Mouse (Mus musculus) Muller cell, postnatal 12 days (primary cell): ENCODE measurements around the gene Gm26566.

ENCODE experiments used
- DNase-seq: peaks from one replicate; pipeline ENCODE4 v3.0.0-alpha.2; 2015; ENCODE audit errors: inconsistent ontology term

The Gm26566 gene

DNA sequence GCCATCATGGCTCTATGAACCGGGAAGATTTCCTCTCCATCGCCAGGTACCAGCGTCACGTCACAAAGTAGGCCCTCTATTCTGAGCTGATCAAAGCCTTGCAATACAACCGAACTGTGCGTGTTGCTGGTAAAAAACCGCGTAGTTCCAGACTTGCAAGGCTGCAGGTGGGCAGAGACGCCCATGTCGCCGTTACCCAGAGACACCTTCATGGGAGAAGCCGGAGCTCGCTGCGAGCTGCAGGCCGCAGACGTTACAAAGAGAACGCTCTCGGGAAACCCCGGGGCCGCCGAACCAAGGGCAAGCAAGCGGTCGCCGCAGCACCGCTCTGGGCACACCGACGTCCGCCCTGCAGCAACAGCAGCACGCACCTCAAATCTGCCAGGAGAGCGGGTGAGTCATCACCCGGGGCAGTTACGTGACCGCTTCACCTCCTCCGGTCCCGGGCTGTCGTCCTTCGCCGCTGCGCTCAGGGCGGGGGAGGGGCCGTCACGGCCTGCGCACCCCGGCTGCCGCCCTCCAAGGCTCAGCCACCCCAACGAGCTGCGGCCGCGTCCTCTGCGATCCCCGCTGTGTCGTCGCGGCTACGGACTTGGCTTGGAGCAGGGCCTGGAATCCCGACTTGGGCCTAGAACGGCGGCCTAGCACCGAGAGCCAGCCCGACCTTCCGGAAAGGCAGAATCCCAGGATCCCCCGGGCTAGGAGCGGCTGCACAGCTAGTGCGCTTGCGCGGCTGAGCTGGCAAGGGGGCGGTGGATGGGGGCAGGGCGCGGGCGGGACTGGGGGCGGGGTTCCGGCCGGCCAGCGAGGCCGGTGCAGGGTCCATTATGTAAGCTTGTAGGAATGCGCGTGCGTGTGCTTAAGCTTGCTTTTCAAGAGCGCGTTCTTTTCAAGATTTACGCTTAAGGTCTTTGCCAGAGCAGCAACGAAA is at the start of gene Gm26566, which contains the start of gene Klhl9:
Gene Gm26566 (plus strand): TSS at position 15 of the 931 bp plus-strand sequence.
Gene Klhl9 (minus strand): TSS at position 675 of the 931 bp plus-strand sequence.
- peak; percentile 97 for DNase-seq

DNA sequence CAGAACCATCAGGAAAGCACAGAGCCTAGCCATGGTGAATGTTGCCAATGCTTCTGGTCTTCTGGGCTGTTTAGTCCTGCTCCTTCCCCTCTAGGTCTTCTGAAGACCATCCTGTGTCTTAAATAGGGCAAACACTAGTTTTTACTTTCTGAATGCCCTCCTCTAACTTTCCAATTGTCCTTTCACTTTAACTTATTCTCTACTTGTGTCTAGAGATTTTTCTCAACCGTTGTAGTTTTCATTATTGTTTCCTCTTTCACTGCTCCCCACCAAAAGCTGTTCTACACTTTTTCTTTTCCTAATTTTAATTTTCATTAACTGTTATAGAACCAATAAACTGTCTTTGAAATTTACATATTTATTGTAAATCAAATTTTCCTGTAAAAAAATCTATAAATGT is 44.8 kb upstream of the Gm26566 start, which contains the start of gene Ifna16:
Gene Ifna16 (minus strand): TSS at position 101 of the 400 bp plus-strand sequence.
- no peak for DNase-seq

GRCm38 (mm10) chr4:88680362-88680761 is 41.2 kb upstream of the Gm26566 start:
- peak; percentile 6 for DNase-seq

DNA sequence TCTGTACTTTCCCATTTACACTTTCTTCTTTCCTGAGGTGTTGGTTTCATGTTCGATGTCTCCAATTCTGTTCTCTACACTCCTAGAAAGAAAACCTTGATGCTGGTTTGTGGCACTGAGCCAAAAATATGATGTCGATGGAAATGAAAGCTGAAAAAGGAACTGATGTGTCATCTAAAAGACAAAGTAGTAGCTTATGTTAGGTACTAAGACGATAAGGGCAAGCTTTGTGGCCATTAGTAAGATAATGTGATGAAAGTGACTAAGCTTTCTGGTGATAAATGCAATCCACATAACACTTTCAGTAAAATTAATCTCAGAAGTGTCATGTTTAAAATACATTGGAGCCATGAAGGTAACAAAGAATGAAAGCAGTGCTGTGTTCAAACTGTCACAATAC is 40.3 kb upstream of the Gm26566 start:
- no peak for DNase-seq

GRCm38 (mm10) chr4:88683812-88684211 is 37.8 kb upstream of the Gm26566 start, which contains the start of gene Ifna2:
Ifna2 (minus strand) TSS chr4:88683912.
- no peak for DNase-seq

GRCm38 (mm10) chr4:88691259-88691658 is 30.3 kb upstream of the Gm26566 start, which contains the start of gene Ifnab:
Ifnab (minus strand) TSS chr4:88691359.
- DNase-seq = no peak

GRCm38 (mm10) chr4:88692537-88692936 is 29.1 kb upstream of the Gm26566 start:
- no peak for DNase-seq

DNA sequence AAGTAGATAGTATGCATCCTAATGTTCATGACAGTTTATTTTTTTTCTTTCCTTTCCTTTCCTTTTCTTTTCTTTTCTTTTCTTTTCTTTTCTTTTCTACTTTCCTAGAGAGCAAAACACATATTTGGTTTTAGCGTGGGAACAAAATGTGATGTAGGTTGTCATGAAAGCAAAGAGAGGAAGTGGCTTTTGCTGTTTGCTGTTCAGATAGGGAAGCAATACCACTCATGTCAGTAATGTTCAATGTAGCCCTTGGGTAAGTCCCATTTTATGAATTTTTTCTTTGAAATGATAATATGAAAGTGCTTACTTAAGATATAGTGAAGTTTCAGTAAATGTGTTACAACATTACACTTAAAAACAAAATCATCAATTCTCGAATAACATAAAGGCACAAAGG is 28.2 kb upstream of the Gm26566 start:
- DNase-seq = no peak

GRCm38 (mm10) chr4:88696237-88696884 is 25.2 kb upstream of the Gm26566 start:
- DNase-seq = peak; percentile 38

GRCm38 (mm10) chr4:88697108-88697507 is 24.5 kb upstream of the Gm26566 start:
- DNase-seq = no peak

DNA sequence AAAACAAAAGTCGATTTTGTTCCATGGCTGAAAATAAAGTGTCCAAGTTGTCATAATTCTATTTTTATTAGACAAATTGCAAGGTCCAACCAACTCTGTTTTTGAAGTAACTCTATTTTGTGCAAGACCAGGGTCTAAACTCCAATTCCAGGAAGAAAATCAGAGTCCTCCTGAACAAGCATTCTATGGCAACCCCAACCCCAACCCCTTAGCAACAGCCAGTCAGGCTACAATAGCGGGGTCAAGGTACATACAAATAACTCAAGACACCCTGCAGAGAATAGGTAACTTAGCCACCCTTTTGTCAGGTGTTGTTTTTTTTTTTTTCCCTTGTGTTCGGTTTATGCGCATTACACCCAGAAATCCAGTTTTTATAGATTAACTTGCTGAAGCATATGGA is 23.9 kb upstream of the Gm26566 start:
- DNase-seq = no peak

DNA sequence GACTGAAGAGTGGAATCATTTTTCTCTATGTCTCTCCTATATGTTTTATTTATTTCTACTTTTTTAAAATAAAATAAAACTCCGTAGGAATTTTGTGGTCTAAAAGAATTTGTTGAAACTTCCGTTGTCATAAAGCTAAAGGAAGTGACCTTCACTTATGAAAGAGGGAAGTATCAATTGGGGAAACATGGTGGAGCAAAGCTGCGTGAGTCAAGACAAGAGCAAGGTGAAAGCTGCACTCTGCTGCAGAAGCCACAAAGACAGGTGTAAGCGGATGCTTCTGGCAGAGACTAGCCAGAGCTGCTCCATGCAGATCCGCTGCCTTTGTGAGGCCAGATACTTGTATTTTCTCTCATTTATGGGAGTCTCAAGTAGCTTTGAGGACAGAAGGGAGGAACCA is 22.8 kb upstream of the Gm26566 start:
- DNase-seq = no peak

DNA sequence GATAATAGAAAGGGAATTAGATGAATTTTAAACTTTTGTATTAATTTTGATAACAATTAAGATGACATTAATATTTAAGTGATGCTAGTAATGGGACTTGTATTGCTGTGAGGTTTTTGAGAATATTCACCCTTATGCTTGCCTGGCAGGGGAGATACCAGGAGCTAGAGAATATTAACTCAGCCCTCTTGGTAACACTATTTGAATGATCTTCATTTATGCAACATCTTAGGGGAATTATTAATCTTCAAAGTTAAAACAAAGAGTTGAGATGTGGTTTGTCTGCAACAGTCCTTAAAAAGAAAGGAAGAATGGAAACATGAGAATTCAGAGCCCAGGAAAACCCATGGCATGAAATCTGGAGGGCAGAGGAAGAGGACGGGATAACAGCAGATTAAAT is 22.3 kb upstream of the Gm26566 start:
- DNase-seq = no peak

- no peak for DNase-seq
These were observed 15.7 kb upstream of the Gm26566 start for GRCm38 (mm10) chr4:88705924-88706323.

- no peak for DNase-seq
These were observed 14.3 kb upstream of the Gm26566 start for GRCm38 (mm10) chr4:88707128-88707826.

DNA sequence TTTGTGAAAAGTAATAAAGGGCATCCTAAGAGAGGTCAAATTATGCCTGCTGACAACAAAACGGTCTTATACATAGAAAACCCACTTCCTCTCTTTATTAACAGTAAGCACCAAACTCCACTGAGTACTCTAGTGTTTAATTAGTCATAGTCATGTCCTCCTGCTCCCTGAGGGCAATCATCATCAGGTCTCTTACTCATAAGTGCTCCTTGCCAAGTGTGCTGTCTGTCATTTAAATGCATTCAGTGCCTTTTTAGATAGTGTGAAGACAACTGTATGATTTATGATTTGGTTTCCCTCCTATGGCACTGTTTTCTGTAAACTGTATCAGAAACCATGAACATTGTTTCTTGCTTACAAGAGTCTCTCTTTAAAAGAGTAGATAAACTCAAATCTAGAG is 7.3 kb upstream of the Gm26566 start:
- peak; percentile 35 for DNase-seq

DNA sequence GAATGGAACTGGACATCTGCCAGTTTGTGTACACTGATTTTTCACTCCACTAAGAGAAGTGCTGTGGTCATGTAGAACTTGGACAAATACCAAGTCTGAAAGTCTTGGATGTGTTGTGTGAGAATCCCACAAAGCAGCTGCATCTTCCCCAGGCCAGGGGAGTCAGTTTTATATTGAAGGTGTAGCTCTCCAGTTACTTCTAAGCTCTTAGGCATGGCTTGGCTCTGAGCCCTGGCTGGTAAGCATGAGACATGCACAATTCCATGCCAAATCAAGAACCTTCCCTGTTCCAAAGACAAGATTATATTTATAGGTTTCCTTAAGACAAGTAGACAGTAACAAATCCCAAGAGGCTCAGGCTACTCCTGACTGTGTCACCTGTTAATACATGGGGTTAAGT is 6.5 kb upstream of the Gm26566 start:
- DNase-seq = peak; percentile 30

- DNase-seq = no peak
These were observed 2.9 kb upstream of the Gm26566 start for GRCm38 (mm10) chr4:88718715-88719114.

DNA sequence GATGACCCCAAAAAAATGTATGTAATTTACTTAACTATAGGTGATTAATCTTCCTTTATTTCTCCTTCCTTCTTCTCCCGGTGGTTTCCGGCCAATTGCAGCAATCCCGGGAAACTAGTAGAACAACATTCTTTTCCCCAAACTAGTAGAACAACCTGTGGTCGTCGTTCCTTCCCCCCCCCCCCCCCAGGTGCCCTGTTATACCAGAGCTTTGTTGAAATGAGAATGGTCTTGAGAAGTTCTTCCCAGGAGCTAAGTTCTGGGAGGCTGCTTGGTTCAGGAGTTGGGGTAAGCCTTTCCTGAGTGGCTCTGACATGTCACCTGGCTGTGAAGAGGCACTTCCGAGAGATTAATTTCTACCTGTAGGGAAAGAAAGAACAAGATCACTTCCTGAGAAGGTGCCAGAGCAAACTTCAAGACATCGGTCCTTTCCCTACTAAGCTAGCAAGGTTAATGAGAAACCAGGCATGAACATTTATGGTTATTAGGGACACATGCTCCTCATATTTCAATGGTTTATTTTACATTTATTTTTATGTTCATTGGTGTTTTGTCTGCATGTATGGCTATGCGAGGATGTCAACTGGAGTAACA is 2.0 kb downstream of the Gm26566 start:
- no peak for DNase-seq

- DNase-seq = no peak
These were observed 5.1 kb downstream of the Gm26566 start for GRCm38 (mm10) chr4:88726727-88727126.

- DNase-seq = peak; percentile 15
These were observed 5.7 kb downstream of the Gm26566 start for GRCm38 (mm10) chr4:88727324-88727723.

DNA sequence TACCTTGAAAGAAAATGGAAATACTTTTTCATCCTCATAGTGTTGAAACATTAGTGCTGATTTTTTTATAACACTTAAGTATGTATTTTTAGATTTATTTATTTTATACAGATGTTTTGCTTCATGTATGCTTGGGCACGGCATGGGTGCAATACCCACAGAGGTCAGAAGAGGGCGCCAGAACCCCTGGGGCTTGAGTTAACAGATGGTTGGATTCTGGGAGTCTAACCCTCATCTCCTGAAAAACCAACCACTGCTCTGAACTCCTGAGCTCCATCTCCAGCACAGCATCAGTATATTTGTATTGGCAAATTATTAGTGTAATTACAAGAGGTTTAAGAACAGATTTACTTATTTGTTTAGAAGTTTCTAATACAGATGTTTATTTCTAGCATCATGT is 16.9 kb downstream of the Gm26566 start:
- peak; percentile 53 for DNase-seq
